Mouse (Mus musculus) lung, postnatal 10 days (tissue): ENCODE results near the gene Dse.

Experiments
- DNase-seq: peaks from one replicate; pipeline ENCODE4 v3.0.0; 2021

Dse gene

GRCm38 (mm10) chr10:34127392-34128378 is 79.8 kb downstream of the Dse start, which contains the start of gene Calhm6:
Gene Calhm6 (minus strand): TSS chr10:34127984.
- DNase-seq: peak; percentile 38

- DNase-seq: no peak
Measured at GRCm38 (mm10) chr10:34118421-34118820, 89.1 kb downstream of the Dse start.

GRCm38 (mm10) chr10:34117770-34118169 is 89.7 kb downstream of the Dse start:
- no peak for DNase-seq

- no peak for DNase-seq
Measured at GRCm38 (mm10) chr10:34117131-34117530, 90.4 kb downstream of the Dse start.

- no peak for DNase-seq
Measured at GRCm38 (mm10) chr10:34111964-34112738, 95.4 kb downstream of the Dse start.

GRCm38 (mm10) chr10:34110863-34111465 is 96.6 kb downstream of the Dse start:
- DNase-seq: no peak
